Mouse (Mus musculus): ENCODE measurements around the gene Arel1. TPM values are rescaled to one million over a fixed set of nuclear protein-coding genes. Genes with fewer than 3 reads are reported as not detected.

The Arel1 gene
- polyA plus RNA-seq (2017; shearing (Covaris generic)): 10 to 100 TPM; 39.3 to 42.5 TPM

GRCm38 (mm10) chr12:84970428-84971096, at the start of gene Arel1, which contains the start of gene Fcf1:
TSS of gene Arel1 (minus strand) at chr12:84970900.
TSS of gene Fcf1 (plus strand) at chr12:84970897.

DNA sequence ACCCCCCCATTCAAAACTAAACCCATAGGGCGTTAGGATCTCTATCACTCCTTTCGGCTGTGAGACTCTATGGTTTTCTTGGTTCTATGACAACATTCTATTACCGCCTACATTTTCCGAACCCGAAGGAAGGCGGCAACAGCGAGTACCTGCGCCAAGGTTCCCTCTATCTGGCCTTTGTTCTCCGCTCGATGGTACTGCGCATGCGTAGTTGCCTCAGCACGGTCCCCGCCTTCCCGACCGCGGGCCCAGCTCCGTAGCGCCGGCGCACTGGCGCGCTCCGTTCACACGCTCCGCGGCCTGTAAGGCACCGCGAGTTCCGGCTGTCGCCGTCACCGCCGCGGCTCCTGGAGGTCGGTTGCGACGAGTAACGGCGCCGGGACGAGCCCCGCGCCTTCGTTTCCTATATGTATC, 25.4 kb upstream of the Arel1 start, which contains the start of gene Ylpm1:
Gene Ylpm1 (plus strand): TSS at position 239 of the 414 bp plus-strand sequence.

GRCm38 (mm10) chr12:84876481-84877121, 94.1 kb downstream of the Arel1 start, which contains the start of gene Ltbp2:
TSS of gene Ltbp2 (minus strand) at chr12:84876532.

Other genes starting within 250 kb of the Arel1 start
- 100 to 1,000 TPM in 1 of 2 experiments, 10 to 100 TPM in 1; 91.1 to 104 TPM for gene Npc2, start 197.7 kb downstream of the Arel1 start, polyA plus RNA-seq (2017; shearing (Covaris generic))
- gene Isca2, start 197.6 kb downstream of the Arel1 start, polyA plus RNA-seq (2017; shearing (Covaris generic)): 100 to 1,000 TPM in 1 of 2 experiments, 10 to 100 TPM in 1; 97.4 to 126 TPM
- gene Ltbp2, start 94.4 kb downstream of the Arel1 start, polyA plus RNA-seq (2017; shearing (Covaris generic)): under 1 TPM in 1 of 2 experiments, not detected in 1; 0.20 TPM
- gene Fcf1, start within 50 bp of the Arel1 start, polyA plus RNA-seq (2017; shearing (Covaris generic)): 100 to 1,000 TPM; 117 to 119 TPM
- gene Ylpm1, start 25.4 kb upstream of the Arel1 start, polyA plus RNA-seq (2017; shearing (Covaris generic)): 10 to 100 TPM; 26.3 to 34.8 TPM
- 1 to 10 TPM; 4.9 to 6.6 TPM for gene Prox2, start 139.9 kb upstream of the Arel1 start, polyA plus RNA-seq (2017; shearing (Covaris generic))
- gene Dlst, start 139.9 kb upstream of the Arel1 start, polyA plus RNA-seq (2017; shearing (Covaris generic)): 100 to 1,000 TPM in 1 of 2 experiments, 10 to 100 TPM in 1; 96.3 to 110 TPM
- gene Rps6kl1, start 180.4 kb upstream of the Arel1 start, polyA plus RNA-seq (2017; shearing (Covaris generic)): 1 to 10 TPM in 1 of 2 experiments, under 1 TPM in 1; 0.53 to 1.4 TPM
- under 1 TPM in 1 of 2 experiments, not detected in 1; 0.59 TPM for gene Pgf, start 206.9 kb upstream of the Arel1 start, polyA plus RNA-seq (2017; shearing (Covaris generic))
- 100 to 1,000 TPM; 102 to 115 TPM for gene Eif2b2, start 248.6 kb upstream of the Arel1 start, polyA plus RNA-seq (2017; shearing (Covaris generic))

All from inflammation-experienced regulatory T-cells (primary cell).